Mouse (Mus musculus) stomach, embryonic 14.5 days (tissue): ENCODE measurements around the gene Fam83d. TPM values are rescaled to one million over a fixed set of nuclear protein-coding genes. Genes with fewer than 3 reads are reported as not detected.

Experiments used
- ATAC-seq: fragments of 200-750 bp; cut with Nextera tagmentation; 2 replicates; pipeline ENCODE4 v1.8.0; 2017; ENCODE audit warnings: low read depth, moderate TSS enrichment; ENCODE audit not compliant: insufficient number of reproducible peaks, insufficient read depth, low FRiP score
- H3K27ac ChIP-seq: fragments of 300-500 bp; sonication (generic); 2 replicates; pipeline ENCODE4 v1.5.1; 2014; ENCODE audit warnings: mild to moderate bottlenecking, low read length, moderate library complexity, mixed read lengths
- H3K27me3 ChIP-seq: fragments of 300-500 bp; sonication (generic); 2 replicates; pipeline ENCODE4 v1.6.1; 2014; ENCODE audit warnings: low read length, control low read depth, mixed read lengths; ENCODE audit not compliant: control insufficient read depth, insufficient read depth
- H3K36me3 ChIP-seq: fragments of 300-500 bp; sonication (generic); 2 replicates; pipeline ENCODE4 v1.6.1; 2014; ENCODE audit warnings: mild to moderate bottlenecking, control low read depth, low read length, moderate library complexity, mixed read lengths; ENCODE audit not compliant: control insufficient read depth, insufficient read depth
- H3K4me1 ChIP-seq: fragments of 300-500 bp; sonication (generic); 2 replicates; pipeline ENCODE4 v1.6.1; 2014; ENCODE audit warnings: low read length, control low read depth, mixed read lengths; ENCODE audit not compliant: control insufficient read depth, insufficient read depth
- H3K4me2 ChIP-seq: fragments of 300-500 bp; sonication (generic); replicated peaks from 2 replicates; pipeline ENCODE4 v1.6.1; 2014; ENCODE audit warnings: low read depth, low read length, control low read depth
- H3K4me3 ChIP-seq: fragments of 300-500 bp; sonication (generic); 2 replicates; pipeline ENCODE4 v1.5.1; 2014; ENCODE audit warnings: low read depth, low read length, control low read depth
- H3K9ac ChIP-seq: fragments of 300-500 bp; sonication (generic); replicated peaks from 2 replicates; pipeline ENCODE4 v1.6.1; 2014; ENCODE audit warnings: low read depth, mild to moderate bottlenecking, control low read depth, low read length, moderate library complexity, mixed read lengths
- H3K9me3 ChIP-seq: fragments of 300-500 bp; sonication (generic); 2 replicates; pipeline ENCODE4 v1.6.1; 2016; ENCODE audit warnings: low read depth, low read length, control low read depth; ENCODE audit not compliant: control insufficient read depth
- WGBS: fragments of 180-500 bp; shearing (Covaris S2); extraction: QIAGEN DNeasy Blood & Tissue Kit; methylation state at CpG from one replicate; pipeline ENCODE4 v1.1.7; 2014; 5-methylcytosine and 5-hydroxymethylcytosine counted together
- polyA plus RNA-seq: library from polyadenylated mRNA; unstranded; fragments of >200 nt; fragmentation: Nextera tagmentation; extraction: Ambion mirVana; gene quantifications from 2 replicates; pipeline ENCODE4 v1.2.1, GENCODE M21; 2014

Gene Fam83d
- polyA plus RNA-seq, 1 experiment from 2014 or later = 46.3 TPM

DNA sequence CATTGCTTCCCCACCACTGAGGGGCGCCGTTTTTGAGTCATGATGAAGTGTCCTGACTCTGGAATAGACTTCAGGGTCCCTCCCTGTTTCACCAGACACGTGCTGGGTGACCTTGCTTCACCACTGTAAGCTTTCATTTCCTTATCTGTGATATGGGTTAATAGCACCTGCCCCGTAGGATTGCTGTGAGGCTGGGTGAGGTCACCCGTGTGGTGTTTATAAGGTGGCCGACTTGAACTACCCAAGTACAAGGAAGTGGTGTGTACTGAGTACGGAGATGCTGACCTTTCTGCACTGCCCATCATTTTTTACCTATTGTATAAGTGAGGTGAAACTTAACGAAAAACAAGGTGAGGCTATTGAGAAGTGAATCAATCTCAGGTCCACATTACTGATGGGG lies 35.7 kb downstream of the Fam83d start:
- WGBS = 83% methylated on average over 8 of the region's 8 CpGs
- no peaks in the 10 kb centered on the region for H3K9me3 ChIP-seq
- H3K4me2 ChIP-seq = no peak overlapping the region

DNA sequence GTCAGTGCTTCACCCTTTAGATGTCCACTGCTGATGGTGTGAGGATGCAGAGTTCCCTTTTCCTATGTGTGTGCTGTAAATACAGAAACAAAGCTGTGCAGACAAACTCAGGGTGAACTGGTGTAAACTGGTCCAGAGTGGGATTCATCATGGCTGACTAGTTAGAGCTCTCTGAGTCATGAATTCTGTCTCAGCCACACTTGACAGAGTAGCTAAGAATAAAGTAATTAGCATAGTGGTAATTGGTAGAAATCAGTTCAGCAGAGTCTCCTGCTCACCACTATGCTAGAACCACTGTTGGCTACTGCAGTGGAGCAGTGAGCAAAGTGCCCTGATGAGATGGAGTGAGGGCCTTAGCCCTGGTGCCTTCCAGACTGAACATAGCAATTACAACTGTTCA lies 47.8 kb downstream of the Fam83d start:
- H3K27ac ChIP-seq = no peak overlapping the region
- no peaks in the 10 kb centered on the region for H3K4me1 ChIP-seq
- peaks cover 12% of the 10 kb centered on the region; the same call in 1 of the 2 replicates for H3K36me3 ChIP-seq
- no peak overlapping the region for H3K9ac ChIP-seq
- no peaks in the 10 kb centered on the region for H3K9me3 ChIP-seq
- H3K4me2 ChIP-seq = no peak overlapping the region
- H3K27me3 ChIP-seq = no peaks in the 10 kb centered on the region
- ATAC-seq = no peak
- H3K4me3 ChIP-seq = no peak overlapping the region

More for the DNA sequence above, 35.7 kb downstream of the Fam83d start:
- Histone ChIP-seq H3K27me3 (no peaks in the 10 kb centered on the region), H3K27ac (no peak overlapping the region), H3K36me3 (peaks cover 12% of the 10 kb centered on the region; the same call in 1 of the 2 replicates), H3K9ac (no peak overlapping the region), H3K4me1 (no peaks in the 10 kb centered on the region), H3K4me3 (no peak overlapping the region)
- no peak for ATAC-seq

DNA sequence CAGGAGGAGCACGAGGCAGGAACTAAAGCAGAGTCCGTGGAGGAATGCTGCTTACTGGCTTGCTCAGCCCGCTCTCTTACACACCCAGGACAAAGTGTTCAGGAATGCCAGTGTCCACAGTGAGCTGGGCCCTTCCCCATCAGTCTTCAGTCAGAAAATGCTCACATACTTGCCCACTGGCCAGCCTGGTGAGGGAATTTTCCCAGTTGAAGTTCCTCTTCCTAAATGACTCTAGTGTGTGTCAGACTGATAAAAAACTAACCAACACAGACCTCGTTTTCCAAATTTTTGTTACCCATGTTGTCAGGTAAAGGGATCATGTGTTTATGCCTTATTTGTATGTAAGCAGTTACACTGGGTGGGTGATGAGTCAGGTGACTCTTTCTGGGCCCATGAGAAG lies 48.3 kb downstream of the Fam83d start:
- no peak for ATAC-seq
- Histone ChIP-seq H3K36me3 (peaks cover 12% of the 10 kb centered on the region; the same call in 1 of the 2 replicates), H3K4me3 (no peak overlapping the region), H3K9me3 (no peaks in the 10 kb centered on the region), H3K27ac (no peak overlapping the region), H3K4me2 (no peak overlapping the region), H3K4me1 (no peaks in the 10 kb centered on the region), H3K9ac (no peak overlapping the region), H3K27me3 (no peaks in the 10 kb centered on the region)
- 93% methylated on average over 4 of the region's 4 CpGs for WGBS

DNA sequence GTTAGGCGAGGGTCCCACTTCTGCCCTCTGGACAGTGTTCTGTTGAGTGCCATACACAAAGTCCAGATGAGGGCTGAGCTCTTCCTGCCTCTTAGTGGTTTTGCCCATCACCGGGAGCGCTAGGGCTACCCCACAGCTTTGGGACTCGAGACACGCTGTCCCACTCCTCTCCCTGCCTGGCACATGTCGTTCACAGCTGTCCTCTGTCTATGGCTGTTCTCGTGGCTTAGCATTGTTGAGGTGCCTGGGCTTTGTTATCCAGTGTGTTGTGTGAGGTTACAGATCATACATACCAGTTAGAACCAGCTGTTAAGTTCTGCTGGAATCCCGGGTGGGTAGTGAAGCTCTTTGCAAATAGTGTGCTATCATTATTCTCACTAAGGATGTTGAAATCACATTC lies 49.8 kb downstream of the Fam83d start:
- no peaks in the 10 kb centered on the region for H3K9me3 ChIP-seq
- no peak for ATAC-seq
- H3K27me3 ChIP-seq = no peaks in the 10 kb centered on the region
- WGBS = 91% methylated on average over 8 of the region's 8 CpGs
- no peak overlapping the region for H3K4me3 ChIP-seq
- peaks cover 15% of the 10 kb centered on the region for H3K36me3 ChIP-seq
- no peaks in the 10 kb centered on the region for H3K4me1 ChIP-seq
- H3K9ac ChIP-seq = no peak overlapping the region
- H3K4me2 ChIP-seq = no peak overlapping the region
- no peak overlapping the region for H3K27ac ChIP-seq

DNA sequence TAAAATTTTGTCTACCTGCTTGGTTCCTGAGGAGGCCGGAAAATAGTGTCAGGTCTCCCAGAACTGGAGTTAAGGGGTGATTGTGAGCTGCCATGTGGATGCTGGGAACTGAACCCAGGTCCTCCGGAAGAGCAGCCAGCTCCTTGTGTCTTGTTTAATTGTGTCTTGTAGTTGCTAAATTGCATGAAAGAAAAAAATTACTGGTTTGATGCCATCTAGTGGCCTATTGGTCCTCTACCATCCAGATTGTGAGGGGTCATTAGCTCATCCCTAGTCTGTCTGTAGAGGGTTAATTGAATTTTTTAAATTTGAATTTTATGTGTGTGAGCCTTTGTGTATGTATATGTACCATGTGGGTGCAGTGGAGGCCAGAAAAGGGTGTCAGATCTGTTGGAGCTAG lies 60.2 kb downstream of the Fam83d start:
- WGBS = 87% methylated on average over 2 of the region's 2 CpGs

DNA sequence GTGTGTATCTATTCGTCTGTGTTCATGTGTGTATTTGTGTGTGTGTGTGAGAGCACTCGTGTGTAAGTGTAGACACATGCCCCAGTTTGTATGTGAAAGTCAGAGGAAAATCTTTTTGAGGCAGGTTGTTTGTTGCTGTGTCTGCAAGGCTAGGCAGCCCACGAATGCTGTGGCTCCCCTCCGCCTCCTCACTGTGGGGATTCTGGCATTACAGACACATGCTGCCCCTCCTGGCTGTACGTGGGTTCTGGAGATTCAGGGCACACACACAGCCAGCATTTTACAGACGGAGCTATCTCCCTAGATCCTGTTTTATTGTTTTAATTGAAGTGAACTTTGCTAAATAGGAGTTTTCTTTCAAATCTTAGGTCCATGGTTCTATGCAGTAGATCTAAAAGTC lies 61.9 kb downstream of the Fam83d start:
- peaks cover 28% of the 10 kb centered on the region for H3K36me3 ChIP-seq
- no peak for ATAC-seq
- 82% methylated on average over 6 of the region's 6 CpGs for WGBS
- no peak overlapping the region for H3K27ac ChIP-seq
- H3K4me2 ChIP-seq = no peak overlapping the region
- H3K9me3 ChIP-seq = no peaks in the 10 kb centered on the region
- no peaks in the 10 kb centered on the region for H3K27me3 ChIP-seq
- no peaks in the 10 kb centered on the region for H3K4me1 ChIP-seq
- H3K9ac ChIP-seq = no peak overlapping the region
- H3K4me3 ChIP-seq = no peak overlapping the region

More for the DNA sequence above, 60.2 kb downstream of the Fam83d start:
- H3K4me1 ChIP-seq = no peaks in the 10 kb centered on the region
- no peak for ATAC-seq
- no peaks in the 10 kb centered on the region for H3K27me3 ChIP-seq
- H3K27ac ChIP-seq = no peak overlapping the region
- no peak overlapping the region for H3K4me2 ChIP-seq
- no peak overlapping the region for H3K4me3 ChIP-seq
- H3K9me3 ChIP-seq = no peaks in the 10 kb centered on the region
- H3K36me3 ChIP-seq = peaks cover 25% of the 10 kb centered on the region
- no peak overlapping the region for H3K9ac ChIP-seq

DNA sequence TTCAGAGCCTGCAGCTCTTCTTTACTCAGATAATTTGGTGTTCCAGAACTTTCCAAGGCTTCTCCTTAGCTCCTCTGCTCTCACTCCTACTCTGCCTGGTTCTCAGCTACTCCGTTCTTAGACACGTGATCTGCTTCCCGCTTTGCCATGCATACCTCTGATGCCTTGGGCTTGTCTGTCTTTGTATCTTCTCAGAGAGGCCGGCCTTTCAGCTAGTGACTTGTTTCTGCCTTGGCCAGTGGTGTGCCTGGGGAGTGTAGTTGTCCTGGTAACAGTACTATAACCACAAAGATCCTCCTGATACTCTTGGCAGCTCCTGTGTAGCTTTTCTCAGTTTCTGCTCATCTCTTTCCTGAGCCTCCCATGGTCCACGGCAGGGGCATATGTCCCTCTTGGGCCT lies 65.3 kb downstream of the Fam83d start:
- Histone ChIP-seq H3K36me3 (peaks cover 38% of the 10 kb centered on the region), H3K4me3 (no peak overlapping the region), H3K9ac (no peak overlapping the region), H3K27me3 (no peaks in the 10 kb centered on the region), H3K9me3 (no peaks in the 10 kb centered on the region), H3K4me2 (no peak overlapping the region), H3K4me1 (no peaks in the 10 kb centered on the region), H3K27ac (no peak overlapping the region)
- 81% methylated on average over 5 of the region's 5 CpGs for WGBS
- ATAC-seq = no peak

DNA sequence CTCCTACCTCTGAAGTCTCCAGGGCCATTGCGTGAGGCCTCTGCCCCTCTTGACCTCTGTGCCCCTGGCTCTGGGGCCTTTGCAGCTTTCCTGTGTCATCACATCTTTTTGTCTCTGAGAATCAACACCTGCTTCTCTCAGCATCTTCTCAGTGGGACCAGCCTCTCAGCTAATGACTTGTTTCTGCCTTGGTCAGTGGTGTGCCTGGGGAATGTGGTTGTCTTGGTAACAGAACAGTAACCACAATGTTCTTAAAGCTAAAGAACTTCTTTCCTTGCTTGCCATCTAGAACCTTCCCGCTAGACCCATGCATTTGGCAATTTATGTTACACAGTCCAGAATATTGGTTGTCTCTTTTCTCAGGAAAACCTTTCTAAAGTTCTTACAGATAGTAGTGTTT lies 65.8 kb downstream of the Fam83d start:
- peaks cover 38% of the 10 kb centered on the region for H3K36me3 ChIP-seq
- H3K4me3 ChIP-seq = no peak overlapping the region
- WGBS = 74% methylated on average over 2 of the region's 2 CpGs
- H3K4me1 ChIP-seq = no peaks in the 10 kb centered on the region
- H3K4me2 ChIP-seq = no peak overlapping the region
- H3K9ac ChIP-seq = no peak overlapping the region
- ATAC-seq = no peak
- H3K9me3 ChIP-seq = no peaks in the 10 kb centered on the region
- H3K27ac ChIP-seq = no peak overlapping the region; the same call in 1 of the 2 replicates
- H3K27me3 ChIP-seq = no peaks in the 10 kb centered on the region
